Mouse (Mus musculus): Measurements from ENCODE around the gene Fhad1.

The Fhad1 gene

GRCm38 (mm10) chr4:141976163-141976562 lies 38.7 kb downstream of the Fhad1 start:
- DNase-seq (ENCODE audit: low spot score in 2 of 2) = peak in 1 of 2 experiments; percentile 20

GRCm38 (mm10) chr4:141964575-141964974 lies 50.3 kb downstream of the Fhad1 start:
- no peak for DNase-seq (ENCODE audit: low spot score in 2 of 2)

- DNase-seq (ENCODE audit: low spot score in 2 of 2) = no peak
Observed at GRCm38 (mm10) chr4:141963907-141964306, 51.0 kb downstream of the Fhad1 start.

GRCm38 (mm10) chr4:141962811-141963685 lies 51.8 kb downstream of the Fhad1 start:
- peak; percentile 47 to 56 for DNase-seq (ENCODE audit: low spot score in 2 of 2)

GRCm38 (mm10) chr4:141960037-141960436 lies 54.8 kb downstream of the Fhad1 start:
- no peak for DNase-seq (ENCODE audit: low spot score in 2 of 2)

- DNase-seq (ENCODE audit: low spot score in 2 of 2) = no peak
Observed at GRCm38 (mm10) chr4:141959615-141960014, 55.3 kb downstream of the Fhad1 start.

- no peak for DNase-seq (ENCODE audit: low spot score in 2 of 2)
Observed at GRCm38 (mm10) chr4:141958614-141959375, 56.1 kb downstream of the Fhad1 start.

- peak; percentile 59 to 67 for DNase-seq (ENCODE audit: low spot score in 2 of 2)
Observed at GRCm38 (mm10) chr4:141958188-141958587, 56.7 kb downstream of the Fhad1 start.

GRCm38 (mm10) chr4:141957740-141958139 lies 57.1 kb downstream of the Fhad1 start:
- DNase-seq (ENCODE audit: low spot score in 2 of 2) = no peak

GRCm38 (mm10) chr4:141956931-141957330 lies 58.0 kb downstream of the Fhad1 start:
- DNase-seq (ENCODE audit: low spot score in 2 of 2) = no peak

GRCm38 (mm10) chr4:141954770-141955720 lies 59.8 kb downstream of the Fhad1 start:
- no peak for DNase-seq (ENCODE audit: low spot score in 2 of 2)

- DNase-seq (ENCODE audit: low spot score in 2 of 2) = no peak
Observed at GRCm38 (mm10) chr4:141953859-141954258, 61.0 kb downstream of the Fhad1 start.

GRCm38 (mm10) chr4:141953291-141953690 lies 61.6 kb downstream of the Fhad1 start:
- DNase-seq (ENCODE audit: low spot score in 2 of 2) = no peak

GRCm38 (mm10) chr4:141952824-141953223 lies 62.1 kb downstream of the Fhad1 start:
- no peak for DNase-seq (ENCODE audit: low spot score in 2 of 2)

- peak; percentile 60 to 69 for DNase-seq (ENCODE audit: low spot score in 2 of 2)
Observed at GRCm38 (mm10) chr4:141952114-141952513, 62.8 kb downstream of the Fhad1 start.

- DNase-seq (ENCODE audit: low spot score in 2 of 2) = no peak
Observed at GRCm38 (mm10) chr4:141949436-141949835, 65.4 kb downstream of the Fhad1 start.

- DNase-seq (ENCODE audit: low spot score in 2 of 2) = no peak
Observed at GRCm38 (mm10) chr4:141948822-141949221, 66.1 kb downstream of the Fhad1 start.

- no peak for DNase-seq (ENCODE audit: low spot score in 2 of 2)
Observed at GRCm38 (mm10) chr4:141942403-141942802, 72.5 kb downstream of the Fhad1 start.

GRCm38 (mm10) chr4:141941289-141941688 lies 73.6 kb downstream of the Fhad1 start:
- no peak for DNase-seq (ENCODE audit: low spot score in 2 of 2)

GRCm38 (mm10) chr4:141938535-141938934 lies 76.3 kb downstream of the Fhad1 start:
- DNase-seq (ENCODE audit: low spot score in 2 of 2) = no peak

- DNase-seq (ENCODE audit: low spot score in 2 of 2) = no peak
Observed at GRCm38 (mm10) chr4:141932785-141933574, 81.9 kb downstream of the Fhad1 start.
